Mouse (Mus musculus): Measurements from ENCODE around the gene Prdm16. TPM values are rescaled to one million over a fixed set of nuclear protein-coding genes. Genes with fewer than 3 reads are reported as not detected.

Prdm16 gene
- polyA plus RNA-seq, 1 experiment from 2014 or later = 19.0 TPM

DNA sequence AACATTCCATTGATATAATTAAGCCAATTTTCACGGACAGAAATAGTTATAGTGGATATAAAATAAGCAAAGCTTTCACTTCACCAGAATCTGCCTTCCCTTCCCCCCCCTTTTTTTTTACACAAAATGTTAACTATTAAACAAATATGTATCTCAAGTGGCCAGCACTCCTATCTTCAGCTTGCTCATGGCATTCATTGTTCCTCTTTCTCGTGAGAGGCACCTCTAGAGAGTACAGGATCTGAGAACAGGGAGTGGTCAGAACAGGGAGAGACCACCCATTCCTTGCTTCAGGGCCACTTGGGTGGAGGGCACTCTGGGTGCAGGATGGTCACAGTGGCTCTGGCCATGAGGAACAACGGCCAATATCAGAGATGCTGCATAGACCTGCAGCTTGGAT is 5.9 kb downstream of the Prdm16 start:
- TF ChIP-seq CTCF (IDR thresholded peaks at IDR 0.05; ENCODE audit: low read depth) = no peak
- WGBS = 40% methylated on average over 3 of the region's 3 CpGs
- H3K9me3 ChIP-seq (replicated peaks; ENCODE audit: low read length) = no peaks in the 10 kb centered on the region
- no peak overlapping the region for H3K9ac ChIP-seq (ENCODE audit: low read depth, low read length)
- DNase-seq (ENCODE audit: low spot score) (no peak), ATAC-seq (replicated peaks; ENCODE audit: low FRiP score, low read depth) (no peak)
- peak overlapping the region; percentile 63; the same call in 1 of the 2 replicates for H3K4me2 ChIP-seq (ENCODE audit: low read length)
- H3K27ac ChIP-seq = no peak overlapping the region
- H3K4me3 ChIP-seq (replicated peaks; ENCODE audit: low read depth, low read length) = 0 out of 2 replicates have a peak overlapping the region, but pooled peaks have one; percentile 8
- no peaks in the 10 kb centered on the region for H3K36me3 ChIP-seq (ENCODE audit: insufficient read depth, low read length)
- H3K4me1 ChIP-seq (replicated peaks; ENCODE audit: insufficient read depth, low read length) = 0 out of 2 replicates have a peak, but pooled peaks cover 3% of the 10 kb centered on the region
- H3K27me3 ChIP-seq (ENCODE audit: insufficient read depth, low read length) = peaks cover 44% of the 10 kb centered on the region

- H3K9me3 ChIP-seq (replicated peaks; ENCODE audit: low read length) = no peaks in the 10 kb centered on the region
- no peak for ATAC-seq (replicated peaks; ENCODE audit: low FRiP score, low read depth)
- H3K4me2 ChIP-seq (ENCODE audit: low read length) = no peak overlapping the region
- 75% methylated on average over 5 of the region's 5 CpGs for WGBS
- H3K27ac ChIP-seq = no peak overlapping the region
- H3K9ac ChIP-seq (ENCODE audit: low read depth, low read length) = no peak overlapping the region
- H3K4me3 ChIP-seq (replicated peaks; ENCODE audit: low read depth, low read length) = no peak overlapping the region
- no peaks in the 10 kb centered on the region for H3K4me1 ChIP-seq (replicated peaks; ENCODE audit: insufficient read depth, low read length)
- DNase-seq (ENCODE audit: low spot score) = no peak
- H3K27me3 ChIP-seq (ENCODE audit: insufficient read depth, low read length) = peaks cover 13% of the 10 kb centered on the region
- H3K36me3 ChIP-seq (ENCODE audit: insufficient read depth, low read length) = no peaks in the 10 kb centered on the region
- TF ChIP-seq CTCF (IDR thresholded peaks at IDR 0.05; ENCODE audit: low read depth) = no peak
Observed at GRCm38 (mm10) chr4:154627419-154628142, 9.1 kb downstream of the Prdm16 start.

GRCm38 (mm10) chr4:154626282-154626681 is 10.4 kb downstream of the Prdm16 start:
- H3K4me2 ChIP-seq (ENCODE audit: low read length) = no peak overlapping the region
- no peak for ATAC-seq (replicated peaks; ENCODE audit: low FRiP score, low read depth)
- H3K4me3 ChIP-seq (replicated peaks; ENCODE audit: low read depth, low read length) = no peak overlapping the region
- WGBS = 70% methylated on average over 2 of the region's 2 CpGs
- no peak for DNase-seq (ENCODE audit: low spot score)
- no peaks in the 10 kb centered on the region for H3K4me1 ChIP-seq (replicated peaks; ENCODE audit: insufficient read depth, low read length)
- H3K27me3 ChIP-seq (ENCODE audit: insufficient read depth, low read length) = 0 out of 2 replicates have a peak, but pooled peaks cover 4% of the 10 kb centered on the region
- no peak overlapping the region for H3K27ac ChIP-seq
- no peaks in the 10 kb centered on the region for H3K36me3 ChIP-seq (ENCODE audit: insufficient read depth, low read length)
- no peaks in the 10 kb centered on the region for H3K9me3 ChIP-seq (replicated peaks; ENCODE audit: low read length)
- H3K9ac ChIP-seq (ENCODE audit: low read depth, low read length) = no peak overlapping the region
- no peak for TF ChIP-seq CTCF (IDR thresholded peaks at IDR 0.05; ENCODE audit: low read depth)

GRCm38 (mm10) chr4:154625710-154626109 is 11.0 kb downstream of the Prdm16 start:
- no peak for TF ChIP-seq CTCF (IDR thresholded peaks at IDR 0.05; ENCODE audit: low read depth)
- no peaks in the 10 kb centered on the region for H3K9me3 ChIP-seq (replicated peaks; ENCODE audit: low read length)
- H3K4me3 ChIP-seq (replicated peaks; ENCODE audit: low read depth, low read length) = no peak overlapping the region
- H3K27ac ChIP-seq = no peak overlapping the region
- WGBS = 45% methylated on average over 14 of the region's 14 CpGs
- H3K27me3 ChIP-seq (ENCODE audit: insufficient read depth, low read length) = no peaks in the 10 kb centered on the region
- DNase-seq (ENCODE audit: low spot score) (no peak), ATAC-seq (replicated peaks; ENCODE audit: low FRiP score, low read depth) (no peak)
- H3K4me2 ChIP-seq (ENCODE audit: low read length) = no peak overlapping the region
- no peak overlapping the region for H3K9ac ChIP-seq (ENCODE audit: low read depth, low read length)
- H3K36me3 ChIP-seq (ENCODE audit: insufficient read depth, low read length) = no peaks in the 10 kb centered on the region
- no peaks in the 10 kb centered on the region for H3K4me1 ChIP-seq (replicated peaks; ENCODE audit: insufficient read depth, low read length)

- DNase-seq (ENCODE audit: low spot score) (no peak), ATAC-seq (replicated peaks; ENCODE audit: low FRiP score, low read depth) (no peak)
- TF ChIP-seq CTCF (IDR thresholded peaks at IDR 0.05; ENCODE audit: low read depth) = no peak
- Histone ChIP-seq H3K9me3 (replicated peaks; ENCODE audit: low read length) (no peaks in the 10 kb centered on the region), H3K36me3 (ENCODE audit: insufficient read depth, low read length) (no peaks in the 10 kb centered on the region), H3K27me3 (ENCODE audit: insufficient read depth, low read length) (no peaks in the 10 kb centered on the region), H3K4me2 (ENCODE audit: low read length) (no peak overlapping the region), H3K4me1 (replicated peaks; ENCODE audit: insufficient read depth, low read length) (no peaks in the 10 kb centered on the region), H3K4me3 (replicated peaks; ENCODE audit: low read depth, low read length) (no peak overlapping the region), H3K9ac (ENCODE audit: low read depth, low read length) (no peak overlapping the region), H3K27ac (no peak overlapping the region)
- 87% methylated on average over 3 of the region's 3 CpGs for WGBS
Observed at GRCm38 (mm10) chr4:154623241-154623640, 13.4 kb downstream of the Prdm16 start.

- WGBS = 96% methylated on average over 4 of the region's 4 CpGs
- no peaks in the 10 kb centered on the region for H3K4me1 ChIP-seq (replicated peaks; ENCODE audit: insufficient read depth, low read length)
- H3K27me3 ChIP-seq (ENCODE audit: insufficient read depth, low read length) = no peaks in the 10 kb centered on the region
- H3K9me3 ChIP-seq (replicated peaks; ENCODE audit: low read length) = no peaks in the 10 kb centered on the region
- H3K36me3 ChIP-seq (ENCODE audit: insufficient read depth, low read length) = no peaks in the 10 kb centered on the region
- no peak overlapping the region for H3K9ac ChIP-seq (ENCODE audit: low read depth, low read length)
- ATAC-seq (replicated peaks; ENCODE audit: low FRiP score, low read depth) = no peak
- no peak for DNase-seq (ENCODE audit: low spot score)
- no peak overlapping the region for H3K27ac ChIP-seq
- TF ChIP-seq CTCF (IDR thresholded peaks at IDR 0.05; ENCODE audit: low read depth) = no peak
- no peak overlapping the region for H3K4me3 ChIP-seq (replicated peaks; ENCODE audit: low read depth, low read length)
- H3K4me2 ChIP-seq (ENCODE audit: low read length) = no peak overlapping the region
Observed at GRCm38 (mm10) chr4:154622521-154622920, 14.2 kb downstream of the Prdm16 start.

Data from kidney, postnatal 0 days (tissue).